Mouse (Mus musculus) hindbrain, embryonic 11.5 days (tissue): ENCODE data around the gene Mup9. TPM values are rescaled to one million over a fixed set of nuclear protein-coding genes. Genes with fewer than 3 reads are reported as not detected.
"Not testable (repeated sequence)": the region's sequence is repeated elsewhere in the genome, so short reads cannot be mapped to it uniquely, and the experiment has no call there.

Experiments
- ATAC-seq: fragments of 200-750 bp; cut with Nextera tagmentation; 2 replicates; pipeline ENCODE4 v1.8.0; 2017; ENCODE audit warnings: mild to moderate bottlenecking, moderate TSS enrichment, moderate library complexity; ENCODE audit not compliant: low FRiP score
- DNase-seq: peaks from one replicate; pipeline ENCODE4 v3.0.0-alpha.2; 2015; ENCODE audit warnings: low spot score
- H3K27ac ChIP-seq: fragments of 300-500 bp; sonication (generic); 2 replicates; pipeline ENCODE4 v1.5.1; 2014; ENCODE audit warnings: mild to moderate bottlenecking, low read depth, low read length
- H3K27me3 ChIP-seq: fragments of 300-500 bp; sonication (generic); 2 replicates; pipeline ENCODE4 v1.6.1; 2014; ENCODE audit warnings: mild to moderate bottlenecking, low read length, moderate library complexity, mixed read lengths; ENCODE audit not compliant: control insufficient read depth, insufficient read depth
- H3K36me3 ChIP-seq: fragments of 300-500 bp; sonication (generic); 2 replicates; pipeline ENCODE4 v1.6.1; 2014; ENCODE audit warnings: mild to moderate bottlenecking, low read length, moderate library complexity, mixed read lengths; ENCODE audit not compliant: control insufficient read depth, insufficient read depth
- H3K4me1 ChIP-seq: fragments of 300-500 bp; sonication (generic); replicated peaks from 2 replicates; pipeline ENCODE4 v1.6.1; 2014; ENCODE audit warnings: low read length, mixed read lengths; ENCODE audit not compliant: control insufficient read depth, insufficient read depth
- H3K4me2 ChIP-seq: fragments of 300-500 bp; sonication (generic); replicated peaks from 2 replicates; pipeline ENCODE4 v1.6.1; 2014; ENCODE audit warnings: mild to moderate bottlenecking, low read depth, low read length
- H3K4me3 ChIP-seq: fragments of 300-500 bp; sonication (generic); 2 replicates; pipeline ENCODE4 v1.5.1; 2014; ENCODE audit warnings: low read depth, low read length
- H3K9ac ChIP-seq: fragments of 300-500 bp; sonication (generic); 2 replicates; pipeline ENCODE4 v1.6.1; 2014; ENCODE audit warnings: low read depth, low read length
- H3K9me3 ChIP-seq: fragments of 300-500 bp; sonication (generic); 2 replicates; pipeline ENCODE4 v1.6.1; 2016; ENCODE audit warnings: low read length; ENCODE audit not compliant: control insufficient read depth
- WGBS: fragments of 180-500 bp; shearing (Covaris S2); extraction: QIAGEN DNeasy Blood & Tissue Kit; methylation state at CpG from one replicate; pipeline ENCODE4 v1.1.7; 2014; 5-methylcytosine and 5-hydroxymethylcytosine counted together
- polyA plus RNA-seq: library from polyadenylated mRNA; unstranded; fragments of >200 nt; fragmentation: Nextera tagmentation; extraction: Ambion mirVana; gene quantifications from 2 replicates; pipeline ENCODE4 v1.2.1, GENCODE M21; 2014

Gene Mup9
- 2.6 TPM in 1 of 2 replicates, not detected in the other for polyA plus RNA-seq

- not testable (repeated sequence) for H3K4me2 ChIP-seq, H3K4me1 ChIP-seq, ATAC-seq, H3K9me3 ChIP-seq, H3K27ac ChIP-seq, DNase-seq, H3K9ac ChIP-seq, H3K27me3 ChIP-seq, H3K4me3 ChIP-seq, H3K36me3 ChIP-seq
- 83% methylated on average over 3 of the region's 3 CpGs for WGBS
Measured at GRCm38 (mm10) chr4:60421852-60422251, at the start of gene Mup9. Gene Mup9 (minus strand): TSS chr4:60421952.

Other genes with a start within 250 kb of the Mup9 start
- 0.24 TPM in 1 of 2 replicates, not detected in the other for gene Mup8, start 199.4 kb downstream of the Mup9 start, polyA plus RNA-seq
- gene Mup1, start 80.0 kb upstream of the Mup9 start, polyA plus RNA-seq: not detected in 2 replicates
- gene Mup10, start 160.2 kb upstream of the Mup9 start, polyA plus RNA-seq: 0.37 TPM in 1 of 2 replicates, not detected in the other
- gene Mup11, start 240.5 kb upstream of the Mup9 start, polyA plus RNA-seq: not detected in 2 replicates